Mouse (Mus musculus): ENCODE results near the gene Ube2d2b.

Ube2d2b gene

DNA sequence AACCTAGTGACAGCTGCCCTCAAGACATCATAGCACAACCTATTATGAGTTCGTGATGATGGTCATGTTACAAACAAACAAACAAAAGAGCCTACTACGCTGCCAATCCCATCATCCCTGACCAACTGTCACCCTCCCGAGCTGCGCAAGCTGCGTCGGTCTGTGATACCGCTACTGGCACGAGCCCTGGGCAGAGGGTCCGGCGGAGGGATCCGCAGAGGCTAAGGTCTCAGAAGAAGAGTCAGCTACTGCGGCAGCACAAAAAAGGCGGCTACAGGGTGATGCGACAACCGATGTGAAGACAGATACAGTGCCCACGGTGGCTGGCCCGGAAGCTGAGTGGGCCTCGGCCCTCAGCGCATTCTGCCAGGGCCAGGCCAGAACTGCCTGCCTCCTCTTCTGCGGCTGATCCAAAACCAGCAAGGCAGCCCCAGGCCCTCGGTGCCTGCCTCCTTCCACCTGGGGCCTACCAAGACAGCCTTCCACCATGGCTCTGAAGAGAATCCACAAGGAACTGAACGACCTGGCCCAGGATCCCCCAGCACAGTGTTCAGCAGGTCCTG lies at the start of gene Ube2d2b:
TSS of gene Ube2d2b (plus strand) at position 102 of the 563 bp plus-strand sequence.
- DNase-seq (ENCODE audit: low read depth, low spot score), result peak; percentile 45

DNA sequence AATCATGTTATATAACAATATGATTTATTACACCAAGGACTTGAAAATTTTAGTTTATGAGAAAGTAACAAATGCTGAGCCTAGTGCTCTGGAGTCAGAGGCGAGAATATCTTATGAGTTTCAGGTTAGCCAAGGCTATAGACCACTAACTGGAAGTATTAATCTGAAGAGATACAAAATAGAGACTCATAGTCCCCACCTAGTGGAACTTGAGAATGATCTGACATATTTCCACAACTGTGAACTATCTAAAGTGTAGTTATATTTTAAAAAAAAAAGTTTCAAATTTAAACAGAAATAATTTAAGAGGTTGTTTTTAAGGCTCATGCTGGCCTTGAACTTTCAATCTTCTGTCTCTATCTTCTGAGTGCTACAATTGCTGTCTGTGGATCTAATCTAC lies 47.5 kb upstream of the Ube2d2b start:
- DNase-seq (ENCODE audit: low read depth, low spot score), result no peak

DNA sequence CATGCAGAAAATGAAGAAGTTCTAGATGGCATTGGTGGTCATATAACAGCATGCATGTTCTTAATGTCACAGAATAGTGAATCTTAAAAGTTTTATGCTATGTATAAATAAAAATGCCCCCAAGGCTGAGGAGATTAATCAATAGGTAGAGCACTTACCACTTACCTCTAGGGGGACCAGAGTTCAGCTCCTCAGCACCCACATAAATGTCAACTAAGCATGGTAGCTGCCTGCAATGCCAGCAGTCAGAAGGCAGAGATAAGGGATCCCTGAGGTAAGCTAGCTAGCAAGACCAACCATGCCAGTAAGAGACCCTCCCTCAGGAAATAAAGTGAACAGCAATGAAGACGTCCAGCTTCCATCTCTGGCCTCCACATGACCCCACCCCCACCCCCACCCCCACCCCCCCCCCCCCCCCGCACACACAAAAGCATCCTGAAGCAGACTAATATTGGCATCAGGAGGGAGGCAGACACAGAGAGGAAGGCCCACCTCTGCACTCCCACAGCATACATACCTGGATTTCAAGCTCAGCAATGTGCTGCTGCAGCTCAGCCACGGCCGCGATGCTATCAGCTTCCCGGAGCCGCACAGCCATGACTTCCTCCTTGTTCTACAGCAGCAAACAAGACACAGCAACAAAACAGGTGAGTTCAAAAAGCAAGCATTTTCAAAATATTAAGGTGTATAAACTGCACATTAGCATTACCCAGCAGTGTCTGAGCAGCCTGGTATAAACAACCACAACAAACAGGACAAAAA lies 42.0 kb upstream of the Ube2d2b start:
- DNase-seq (ENCODE audit: low read depth, low spot score), result no peak

GRCm38 (mm10) chr5:107789492-107789891 lies 40.4 kb upstream of the Ube2d2b start:
- DNase-seq (ENCODE audit: low read depth, low spot score), result peak; percentile 17

- DNase-seq (ENCODE audit: low read depth, low spot score), result no peak
Measured at GRCm38 (mm10) chr5:107791966-107792365, 37.9 kb upstream of the Ube2d2b start.

DNA sequence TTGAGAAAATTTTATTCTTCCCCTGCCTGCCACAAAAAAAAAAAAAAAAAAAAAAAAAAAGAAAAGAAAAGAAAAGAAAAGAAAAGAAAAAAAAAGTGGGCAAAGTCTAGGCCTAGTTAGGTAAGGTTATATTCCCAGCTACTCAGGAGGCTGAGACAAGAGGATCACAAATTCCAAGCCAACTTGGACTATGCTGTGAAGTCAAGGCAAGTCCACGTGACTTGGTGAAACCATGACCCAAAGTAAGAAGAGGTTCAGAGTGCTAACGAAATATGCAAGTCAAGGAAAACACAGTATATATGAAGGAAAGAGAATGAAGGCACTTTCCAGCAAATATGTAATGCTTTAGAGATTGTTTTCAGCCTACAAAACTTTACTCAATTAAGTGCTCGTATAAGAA lies 37.4 kb upstream of the Ube2d2b start:
- no peak for DNase-seq (ENCODE audit: low read depth, low spot score)

DNA sequence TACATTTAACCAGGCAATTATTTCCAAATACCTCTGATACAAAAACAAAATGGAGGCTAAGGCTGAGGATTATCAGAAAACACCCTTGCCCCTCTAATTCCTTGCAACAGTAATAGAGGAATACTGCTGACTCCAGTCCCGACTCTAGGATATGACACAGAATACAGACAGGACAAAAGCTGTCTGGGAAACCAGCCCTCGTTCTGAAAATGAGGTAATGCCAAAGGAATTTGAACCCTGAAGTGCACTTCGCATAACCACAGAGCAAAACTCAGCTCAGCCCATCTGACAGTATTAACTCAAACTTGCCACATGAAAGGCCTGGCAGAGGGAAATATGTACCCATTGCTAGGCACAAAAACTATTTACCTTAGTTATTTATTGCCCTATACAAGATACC lies 36.6 kb upstream of the Ube2d2b start:
- no peak for DNase-seq (ENCODE audit: low read depth, low spot score)

GRCm38 (mm10) chr5:107793927-107794326 lies 36.0 kb upstream of the Ube2d2b start:
- DNase-seq (ENCODE audit: low read depth, low spot score), result peak; percentile 16

GRCm38 (mm10) chr5:107798290-107798689 lies 31.6 kb upstream of the Ube2d2b start:
- no peak for DNase-seq (ENCODE audit: low read depth, low spot score)

- no peak for DNase-seq (ENCODE audit: low read depth, low spot score)
Measured at GRCm38 (mm10) chr5:107801234-107801633, 28.7 kb upstream of the Ube2d2b start.

- DNase-seq (ENCODE audit: low read depth, low spot score), result no peak
Measured at GRCm38 (mm10) chr5:107802621-107803020, 27.3 kb upstream of the Ube2d2b start.

- DNase-seq (ENCODE audit: low read depth, low spot score), result no peak
Measured at GRCm38 (mm10) chr5:107807496-107807895, 22.4 kb upstream of the Ube2d2b start.

DNA sequence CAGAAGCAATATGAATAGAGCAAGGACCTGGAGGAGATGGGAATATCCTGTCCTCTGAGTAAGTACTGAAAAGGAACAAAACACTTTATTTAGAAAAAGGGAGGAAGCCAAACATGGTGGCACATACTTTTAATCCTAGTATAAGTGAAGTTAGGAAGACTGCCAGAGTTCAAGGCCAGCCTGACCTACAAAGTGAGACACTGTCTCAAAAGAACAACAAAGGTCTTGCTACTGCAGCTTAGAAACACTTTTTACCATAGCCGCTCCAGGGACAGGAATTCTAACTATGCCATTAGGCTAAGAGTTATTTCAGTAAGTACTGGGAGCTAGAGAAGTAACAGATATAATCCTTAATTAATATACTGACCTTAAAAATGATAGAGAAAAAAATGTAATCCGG lies 15.2 kb upstream of the Ube2d2b start:
- DNase-seq (ENCODE audit: low read depth, low spot score), result peak; percentile 16

DNA sequence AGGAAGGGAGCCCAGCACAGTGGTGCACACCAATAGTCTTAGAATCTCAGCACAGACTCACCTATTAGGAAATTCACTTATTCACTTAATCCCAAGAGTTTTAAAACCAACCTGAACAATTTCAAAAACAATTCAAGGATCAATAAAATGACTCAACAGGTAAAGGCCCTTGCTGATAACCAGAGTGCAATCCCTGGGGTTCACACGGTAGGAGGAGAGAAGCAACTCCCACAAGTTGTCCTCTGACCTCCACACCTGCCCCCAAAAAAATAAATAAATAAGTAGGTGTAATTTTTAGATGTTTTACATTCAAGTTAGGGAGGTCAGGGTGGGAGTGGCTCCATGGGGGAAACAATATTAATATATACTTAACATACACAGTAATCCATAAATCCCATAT lies 7.4 kb upstream of the Ube2d2b start:
- DNase-seq (ENCODE audit: low read depth, low spot score), result no peak

DNA sequence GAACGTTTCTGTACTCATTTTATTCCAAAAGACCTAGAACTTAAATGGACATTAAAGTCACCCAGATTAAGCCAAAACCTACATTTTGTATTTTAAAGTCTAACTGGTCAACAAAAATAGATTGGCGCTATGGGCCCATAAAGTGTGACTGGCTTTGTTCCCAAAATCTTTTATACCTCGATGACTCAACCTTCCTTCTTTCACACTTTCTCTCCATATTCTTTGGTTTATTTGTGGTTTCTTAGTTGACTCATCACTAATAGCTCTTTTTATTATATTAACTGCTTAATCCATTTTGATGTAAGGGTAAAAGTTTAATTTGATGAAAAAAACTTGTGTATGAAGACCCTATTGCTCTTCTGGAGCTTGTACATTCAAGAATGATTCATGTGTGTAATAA lies 1.5 kb downstream of the Ube2d2b start:
- DNase-seq (ENCODE audit: low read depth, low spot score), result no peak

DNA sequence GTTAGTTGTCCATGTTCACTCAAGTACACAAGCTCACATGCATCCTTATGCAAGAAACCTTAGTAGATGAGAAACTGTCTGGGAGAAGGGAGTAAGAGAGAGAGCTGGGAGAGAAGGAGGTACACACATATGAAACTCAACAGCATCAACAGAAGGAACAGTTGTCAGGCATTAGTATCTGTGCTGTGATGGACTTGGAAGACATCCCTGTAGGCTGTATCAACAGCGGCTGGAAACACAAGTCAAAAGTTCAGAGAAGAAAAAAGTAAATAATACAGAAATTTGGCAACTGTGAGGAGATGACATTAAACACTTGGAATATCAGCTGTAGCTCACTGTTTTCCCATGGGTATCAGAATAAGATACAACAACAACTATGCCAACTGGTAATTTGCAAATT lies 4.4 kb downstream of the Ube2d2b start:
- DNase-seq (ENCODE audit: low read depth, low spot score), result no peak

- no peak for DNase-seq (ENCODE audit: low read depth, low spot score)
Measured at GRCm38 (mm10) chr5:107838891-107839644, 9.2 kb downstream of the Ube2d2b start.

DNA sequence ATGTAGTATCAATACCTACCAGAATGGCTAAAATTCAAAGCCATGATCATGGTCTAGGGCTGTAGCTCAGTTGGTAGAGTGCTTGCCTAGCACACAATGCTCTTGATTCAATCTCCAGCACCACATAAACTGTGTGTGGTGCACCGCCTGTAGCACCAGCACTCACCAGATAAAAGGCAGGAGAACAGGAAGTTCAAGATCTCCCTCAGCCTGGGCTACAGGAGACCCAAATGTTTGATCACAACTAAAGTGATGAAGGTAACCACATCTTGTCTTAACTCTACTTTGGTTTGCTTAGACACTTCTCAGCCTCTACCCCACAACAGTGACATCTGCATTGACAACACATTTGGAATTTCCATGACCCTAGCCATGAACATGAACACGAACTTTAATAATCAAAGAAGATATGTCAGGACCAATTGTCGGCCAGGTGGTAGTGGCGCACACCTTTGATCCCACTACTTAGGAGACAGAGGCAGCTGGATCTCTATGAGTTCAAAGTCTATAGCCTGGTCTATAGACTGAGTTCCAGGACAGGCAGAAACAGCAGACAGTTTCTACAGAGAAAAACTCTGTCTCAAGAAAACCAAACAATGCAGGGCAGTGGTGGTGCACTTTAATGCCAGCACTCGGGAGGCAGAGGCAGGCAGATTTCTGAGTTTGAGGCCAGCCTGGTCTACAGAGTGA lies 10.8 kb downstream of the Ube2d2b start:
- no peak for DNase-seq (ENCODE audit: low read depth, low spot score)

DNA sequence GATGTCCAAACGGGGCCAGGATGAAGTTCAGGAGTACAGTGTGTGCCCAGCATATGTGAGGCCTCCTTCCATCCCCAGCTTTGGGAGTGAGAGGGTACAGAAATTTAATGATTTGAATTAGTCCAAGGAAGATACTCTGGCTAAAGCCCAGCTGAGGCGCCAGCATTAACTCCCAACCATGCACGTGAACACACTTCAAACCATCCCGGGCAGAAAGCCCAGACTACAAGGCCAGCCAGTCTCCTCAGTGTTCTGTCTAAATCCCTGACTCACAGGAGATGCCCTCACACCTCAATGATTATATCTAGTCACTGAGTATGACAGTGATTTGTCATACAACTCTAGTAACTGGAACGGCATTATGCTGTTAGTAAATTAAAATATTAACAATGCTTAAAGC lies 17.4 kb downstream of the Ube2d2b start:
- DNase-seq (ENCODE audit: low read depth, low spot score), result no peak

- DNase-seq (ENCODE audit: low read depth, low spot score), result no peak
Measured at GRCm38 (mm10) chr5:107847817-107848216, 17.9 kb downstream of the Ube2d2b start.

DNA sequence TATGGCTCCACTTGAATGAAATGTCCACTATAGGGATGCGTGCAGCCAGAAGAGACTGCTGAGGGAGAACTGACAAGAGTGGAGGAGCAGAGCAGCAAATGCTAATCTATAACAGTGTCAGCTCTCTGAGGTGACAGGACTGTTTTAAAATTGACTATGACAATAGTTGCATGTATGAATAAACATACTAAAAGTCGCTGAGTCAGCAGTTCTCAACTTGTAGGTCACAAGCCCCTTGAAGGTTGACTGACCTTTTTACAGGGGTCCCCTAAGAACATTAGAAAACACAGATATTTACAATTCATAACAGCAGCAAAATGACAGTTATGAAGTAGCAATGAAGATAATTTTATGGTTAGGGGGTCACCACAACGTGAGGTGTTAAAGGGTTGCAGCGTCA lies 19.1 kb downstream of the Ube2d2b start:
- DNase-seq (ENCODE audit: low read depth, low spot score), result no peak

GRCm38 (mm10) chr5:107853807-107854206 lies 23.9 kb downstream of the Ube2d2b start:
- DNase-seq (ENCODE audit: low read depth, low spot score), result peak; percentile 67
